Mouse (Mus musculus): ENCODE measurements around the gene Ets1. TPM values are rescaled to one million over a fixed set of nuclear protein-coding genes. Genes with fewer than 3 reads are reported as not detected.

Ets1 gene
- polyA plus RNA-seq, 1 experiment, result 34.5 TPM

- Histone ChIP-seq H3K4me3 (replicated peaks; ENCODE audit: control insufficient read depth, low read depth, low read length) (no peak overlapping the region), H3K27ac (ENCODE audit: control insufficient read depth, insufficient read depth, low read depth, low read length, poor library complexity) (peak overlapping the region; percentile 2; the same call in 1 of the 2 replicates), H3K4me1 (ENCODE audit: control insufficient read depth, insufficient read depth, low read length) (peaks cover 6% of the 10 kb centered on the region)
- 77% methylated on average over 7 of the region's 7 CpGs for WGBS
- TF ChIP-seq POLR2A (IDR thresholded peaks at IDR 0.05; ENCODE audit: borderline replicate concordance, control insufficient read depth, low read depth, low read length) (peak; percentile 21; the same call in 1 of the 2 replicates), CTCF (IDR thresholded peaks at IDR 0.05; ENCODE audit: control insufficient read depth, insufficient read depth, low read length) (no peak)
Observed at GRCm38 (mm10) chr9:32595076-32595820, 40.8 kb upstream of the Ets1 start.

GRCm38 (mm10) chr9:32596366-32596765, 39.7 kb upstream of the Ets1 start:
- TF ChIP-seq CTCF (IDR thresholded peaks at IDR 0.05; ENCODE audit: control insufficient read depth, insufficient read depth, low read length), result no peak
- TF ChIP-seq POLR2A (IDR thresholded peaks at IDR 0.05; ENCODE audit: borderline replicate concordance, control insufficient read depth, low read depth, low read length), result no peak
- H3K27ac ChIP-seq (ENCODE audit: control insufficient read depth, insufficient read depth, low read depth, low read length, poor library complexity), result no peak overlapping the region
- no peak overlapping the region for H3K4me3 ChIP-seq (replicated peaks; ENCODE audit: control insufficient read depth, low read depth, low read length)
- peaks cover 6% of the 10 kb centered on the region for H3K4me1 ChIP-seq (ENCODE audit: control insufficient read depth, insufficient read depth, low read length)
- 44% methylated on average over 8 of the region's 8 CpGs for WGBS

- Histone ChIP-seq H3K27ac (ENCODE audit: control insufficient read depth, insufficient read depth, low read depth, low read length, poor library complexity) (no peak overlapping the region), H3K4me3 (replicated peaks; ENCODE audit: control insufficient read depth, low read depth, low read length) (no peak overlapping the region), H3K4me1 (ENCODE audit: control insufficient read depth, insufficient read depth, low read length) (no peaks in the 10 kb centered on the region)
- TF ChIP-seq CTCF (IDR thresholded peaks at IDR 0.05; ENCODE audit: control insufficient read depth, insufficient read depth, low read length) (no peak), POLR2A (IDR thresholded peaks at IDR 0.05; ENCODE audit: borderline replicate concordance, control insufficient read depth, low read depth, low read length) (no peak)
- WGBS, result 73% methylated on average over 5 of the region's 5 CpGs
Observed at GRCm38 (mm10) chr9:32601953-32602352, 34.1 kb upstream of the Ets1 start.

GRCm38 (mm10) chr9:32603097-32603496, 32.9 kb upstream of the Ets1 start:
- no peaks in the 10 kb centered on the region for H3K4me1 ChIP-seq (ENCODE audit: control insufficient read depth, insufficient read depth, low read length)

GRCm38 (mm10) chr9:32607218-32607617, 28.8 kb upstream of the Ets1 start:
- Histone ChIP-seq H3K27ac (ENCODE audit: control insufficient read depth, insufficient read depth, low read depth, low read length, poor library complexity) (no peak overlapping the region), H3K4me1 (ENCODE audit: control insufficient read depth, insufficient read depth, low read length) (peaks cover 13% of the 10 kb centered on the region; the same call in 1 of the 2 replicates), H3K4me3 (replicated peaks; ENCODE audit: control insufficient read depth, low read depth, low read length) (no peak overlapping the region)
- WGBS, result 61% methylated on average over 7 of the region's 7 CpGs
- no peak for TF ChIP-seq CTCF (IDR thresholded peaks at IDR 0.05; ENCODE audit: control insufficient read depth, insufficient read depth, low read length)

More at GRCm38 (mm10) chr9:32603097-32603496, 32.9 kb upstream of the Ets1 start:
- TF ChIP-seq CTCF (IDR thresholded peaks at IDR 0.05; ENCODE audit: control insufficient read depth, insufficient read depth, low read length) (no peak), POLR2A (IDR thresholded peaks at IDR 0.05; ENCODE audit: borderline replicate concordance, control insufficient read depth, low read depth, low read length) (no peak)
- Histone ChIP-seq H3K4me3 (replicated peaks; ENCODE audit: control insufficient read depth, low read depth, low read length) (no peak overlapping the region), H3K27ac (ENCODE audit: control insufficient read depth, insufficient read depth, low read depth, low read length, poor library complexity) (no peak overlapping the region)
- WGBS, result 51% methylated on average over 7 of the region's 7 CpGs

GRCm38 (mm10) chr9:32608831-32609610, 27.0 kb upstream of the Ets1 start:
- peak overlapping the region; percentile 32; the same call in 1 of the 2 replicates for H3K27ac ChIP-seq (ENCODE audit: control insufficient read depth, insufficient read depth, low read depth, low read length, poor library complexity)
- no peak for TF ChIP-seq CTCF (IDR thresholded peaks at IDR 0.05; ENCODE audit: control insufficient read depth, insufficient read depth, low read length)
- no peak for TF ChIP-seq POLR2A (IDR thresholded peaks at IDR 0.05; ENCODE audit: borderline replicate concordance, control insufficient read depth, low read depth, low read length)
- 70% methylated on average over 10 of the region's 10 CpGs for WGBS
- H3K4me3 ChIP-seq (replicated peaks; ENCODE audit: control insufficient read depth, low read depth, low read length), result no peak overlapping the region
- peaks cover 13% of the 10 kb centered on the region; the same call in 1 of the 2 replicates for H3K4me1 ChIP-seq (ENCODE audit: control insufficient read depth, insufficient read depth, low read length)

GRCm38 (mm10) chr9:32610218-32610617, 25.8 kb upstream of the Ets1 start:
- H3K27ac ChIP-seq (ENCODE audit: control insufficient read depth, insufficient read depth, low read depth, low read length, poor library complexity), result peak overlapping the region; percentile 49
- H3K4me3 ChIP-seq (replicated peaks; ENCODE audit: control insufficient read depth, low read depth, low read length), result no peak overlapping the region
- TF ChIP-seq CTCF (IDR thresholded peaks at IDR 0.05; ENCODE audit: control insufficient read depth, insufficient read depth, low read length), result no peak
- no peak for TF ChIP-seq POLR2A (IDR thresholded peaks at IDR 0.05; ENCODE audit: borderline replicate concordance, control insufficient read depth, low read depth, low read length)
- 79% methylated on average over 8 of the region's 8 CpGs for WGBS
- peaks cover 16% of the 10 kb centered on the region for H3K4me1 ChIP-seq (ENCODE audit: control insufficient read depth, insufficient read depth, low read length)

GRCm38 (mm10) chr9:32610631-32611030, 25.4 kb upstream of the Ets1 start:
- Histone ChIP-seq H3K4me3 (replicated peaks; ENCODE audit: control insufficient read depth, low read depth, low read length) (no peak overlapping the region), H3K4me1 (ENCODE audit: control insufficient read depth, insufficient read depth, low read length) (peaks cover 16% of the 10 kb centered on the region), H3K27ac (ENCODE audit: control insufficient read depth, insufficient read depth, low read depth, low read length, poor library complexity) (peak overlapping the region; percentile 54)
- WGBS, result 69% methylated on average over 4 of the region's 4 CpGs
- TF ChIP-seq POLR2A (IDR thresholded peaks at IDR 0.05; ENCODE audit: borderline replicate concordance, control insufficient read depth, low read depth, low read length), result no peak
- TF ChIP-seq CTCF (IDR thresholded peaks at IDR 0.05; ENCODE audit: control insufficient read depth, insufficient read depth, low read length), result no peak

Measured in bone marrow, adult 2 months (tissue).